In the genomic region with DNA sequence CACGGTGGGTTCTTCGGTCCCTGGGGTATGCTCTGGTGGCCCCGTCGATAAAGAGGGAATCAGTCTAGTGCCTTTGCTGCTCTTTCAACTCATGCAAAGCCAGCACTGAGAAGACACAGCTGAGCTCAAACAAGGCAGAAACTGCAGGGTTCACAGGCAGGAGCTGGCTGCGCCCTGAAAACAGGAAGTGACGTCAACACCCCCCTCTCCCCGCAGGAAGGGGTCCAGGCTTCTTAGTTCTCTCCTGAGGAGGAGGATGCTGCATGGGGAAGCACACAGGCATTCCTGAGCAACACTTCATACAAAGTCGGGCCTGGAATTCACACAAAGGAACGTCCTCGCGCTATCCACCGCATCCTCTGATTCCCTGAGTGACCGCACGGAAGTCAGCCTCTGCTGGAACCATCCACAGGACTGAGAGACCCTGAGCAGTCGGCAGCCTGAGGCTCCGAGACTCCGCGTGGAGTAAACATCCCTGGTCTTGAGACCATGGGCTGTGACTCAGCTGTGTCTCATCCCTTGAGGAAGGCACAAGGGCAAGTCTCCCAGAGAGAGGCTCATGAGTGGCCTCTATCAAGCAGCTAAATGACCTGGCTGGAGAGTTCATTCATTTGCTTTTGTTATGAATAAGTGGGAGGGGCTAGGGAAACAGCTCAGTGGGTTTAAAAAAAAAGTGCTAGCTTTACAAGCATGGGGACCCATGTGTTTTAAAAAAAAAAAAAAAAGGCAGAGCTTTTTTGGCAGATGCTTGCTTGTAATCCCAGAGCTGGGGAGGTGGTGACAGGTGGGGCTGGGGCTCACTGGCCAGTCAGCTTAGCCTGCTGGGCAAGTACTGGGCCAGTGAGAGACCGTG, we compare ENCODE assay signal across 9 mouse cellular contexts.
DNase-seq lines count a peak whose midpoint lies in the region; ATAC-seq and TF ChIP-seq lines count a peak whose summit lies in the region.
"Had no signal": no experiment of that assay in that cellular context is flagged by ENCODE, and none has a peak within 500 bp of the region (broad histone marks: within the 10 kb centered on the region; RNA-seq: fewer than 3 reads in every experiment).

No protein-coding gene starts in this region.

- no peak overlapping the region for H3K9ac ChIP-seq in forebrain, embryonic 12.5 days

- peak; percentile 6 for DNase-seq in kidney, postnatal 14 days
- no peak for DNase-seq in kidney, adult 11 months
- peak; percentile 83 for DNase-seq in T-cell, adult 2 months (ENCODE audit: low spot score)
- DNase-seq in limb, embryonic 10.5 days (ENCODE audit: low spot score) = no peak
- peak; percentile 85 for DNase-seq in thymus, adult 2 months
- no peak for DNase-seq in urinary bladder, postnatal 36 days (ENCODE audit: low spot score in 2 of 2)

- 0 out of 2 replicates have a peak, but pooled peaks cover 3% of the 10 kb centered on the region for H3K36me3 ChIP-seq in limb, embryonic 10.5 days
- no peaks in the 10 kb centered on the region for H3K36me3 ChIP-seq in thymus, adult 2 months (ENCODE audit: control insufficient read depth, insufficient read depth, low read length)
- H3K36me3 ChIP-seq in forebrain, embryonic 12.5 days (replicated peaks) = no peaks in the 10 kb centered on the region

- H3K4me1 ChIP-seq in limb, embryonic 10.5 days = peaks cover 5% of the 10 kb centered on the region; the same call in 1 of the 2 replicates
- peaks cover 57% of the 10 kb centered on the region for H3K4me1 ChIP-seq in thymus, adult 2 months (replicated peaks; ENCODE audit: control insufficient read depth, insufficient read depth, low read length)
- no peaks in the 10 kb centered on the region for H3K4me1 ChIP-seq in forebrain, embryonic 12.5 days

- WGBS in limb, embryonic 10.5 days = 91% methylated on average over 19 of the region's 19 CpGs
- WGBS in thymus, adult 2 months = 50% methylated on average over 19 of the region's 19 CpGs
- WGBS in forebrain, embryonic 12.5 days = 88% methylated on average over 19 of the region's 19 CpGs

- H3K4me2 ChIP-seq in forebrain, embryonic 12.5 days = no peak overlapping the region
- H3K4me2 ChIP-seq: liver, embryonic 11.5 days had no signal

- ATAC-seq in forebrain, embryonic 12.5 days (ENCODE audit: low FRiP score) = no peak
- ATAC-seq in erythroblast, adult 5-6 weeks (replicated peaks; ENCODE audit: low FRiP score, poor library complexity, severe bottlenecking) = no peak

- H3K4me3 ChIP-seq in limb, embryonic 10.5 days = no peak overlapping the region
- H3K4me3 ChIP-seq in thymus, adult 2 months (ENCODE audit: control insufficient read depth, insufficient read depth, low read length) = peak overlapping the region; percentile 25
- H3K4me3 ChIP-seq in forebrain, embryonic 12.5 days (replicated peaks) = no peak overlapping the region

- H3K27ac ChIP-seq in limb, embryonic 10.5 days = peak overlapping the region; percentile 46
- peak overlapping the region; percentile 98 for H3K27ac ChIP-seq in thymus, adult 2 months (ENCODE audit: control insufficient read depth, insufficient read depth, low read length)
- H3K27ac ChIP-seq in forebrain, embryonic 12.5 days = no peak overlapping the region

- peak; percentile 58; the same call in 1 of the 2 replicates for TF ChIP-seq POLR2A in thymus, adult 2 months (IDR thresholded peaks at IDR 0.05; ENCODE audit: control insufficient read depth, extremely low read depth, insufficient read depth, low read length, poor library complexity)

- H3K27me3 ChIP-seq in limb, embryonic 10.5 days (ENCODE audit: low read depth, poor library complexity, severe bottlenecking) = no peaks in the 10 kb centered on the region
- no peaks in the 10 kb centered on the region for H3K27me3 ChIP-seq in thymus, adult 2 months (ENCODE audit: control insufficient read depth, insufficient read depth, low read length)
- no peaks in the 10 kb centered on the region for H3K27me3 ChIP-seq in forebrain, embryonic 12.5 days

- no peak for TF ChIP-seq CTCF in thymus, adult 2 months (IDR thresholded peaks at IDR 0.05; ENCODE audit: borderline replicate concordance, control insufficient read depth, extremely low read depth, insufficient read depth, low read length, poor library complexity)

- H3K9me3 ChIP-seq in limb, embryonic 10.5 days (replicated peaks) = no peaks in the 10 kb centered on the region
- no peaks in the 10 kb centered on the region for H3K9me3 ChIP-seq in forebrain, embryonic 12.5 days

Comparison
In these comparisons a context has a peak if more than half of its experiments do, and no peak if none do; other contexts are left out.
1. DNase-seq: peak in kidney, postnatal 14 days (single experiment), T-cell, adult 2 months (single experiment) and thymus, adult 2 months (single experiment); none in kidney, adult 11 months (single experiment), limb, embryonic 10.5 days (single experiment) and urinary bladder, postnatal 36 days (0 of 2).